Mouse (Mus musculus) left cerebral cortex, postnatal 4 days (tissue): ENCODE results near the gene Megf6. TPM values are rescaled to one million over a fixed set of nuclear protein-coding genes. Genes with fewer than 3 reads are reported as not detected.

ENCODE experiments used
- DNase-seq: peaks from one replicate; pipeline ENCODE4 v3.0.0-alpha.2; 2022
- intact Hi-C: fragments of 180-260 bp; cut with DNase I; formaldehyde crosslinking; loops from one replicate; pipeline ENCODE4 v1.15.1; 2025
- total RNA-seq, 2 experiments: library from RNA; stranded (reverse); gene quantifications; 2 replicates each; pipeline ENCODE4 v1.2.3; 2021

Megf6 gene
- total RNA-seq, 2 experiments from 2014 or later, result 10.4 to 13.7 TPM

DNA sequence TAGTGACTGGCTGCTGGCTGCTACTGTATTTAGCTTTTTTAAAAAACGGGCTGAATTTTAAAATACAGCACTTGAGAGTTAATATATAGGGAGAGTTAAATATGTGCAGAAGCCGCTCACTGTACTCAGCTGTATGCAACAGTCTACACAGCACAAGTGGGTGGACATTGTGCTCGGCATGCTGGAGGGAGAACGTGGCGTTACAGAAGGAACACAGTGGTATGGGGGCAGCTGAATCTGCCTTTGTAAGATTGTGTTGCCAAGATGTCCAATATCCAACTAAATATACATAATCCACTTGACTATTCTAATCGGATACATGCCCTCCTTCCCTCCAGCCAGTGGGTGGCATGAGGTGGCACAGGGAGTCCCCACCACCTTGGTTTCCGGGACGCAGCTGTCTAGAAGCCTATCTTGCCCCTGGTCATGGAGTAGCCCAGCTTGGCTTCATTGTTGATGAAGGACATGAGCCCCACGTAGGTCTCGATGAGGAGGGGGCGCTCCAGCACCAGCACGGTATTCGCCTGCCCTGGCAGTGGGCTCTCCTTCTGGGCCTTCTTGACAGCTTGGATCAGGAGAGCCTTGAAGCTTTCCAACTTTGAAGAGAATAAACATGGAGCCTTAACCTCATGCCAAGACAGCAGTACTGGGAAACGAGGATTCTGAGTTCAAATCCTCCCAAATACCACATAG is 12.4 kb upstream of the Megf6 start:
- no peak for DNase-seq
- intact Hi-C loops, result no loop called here

DNA sequence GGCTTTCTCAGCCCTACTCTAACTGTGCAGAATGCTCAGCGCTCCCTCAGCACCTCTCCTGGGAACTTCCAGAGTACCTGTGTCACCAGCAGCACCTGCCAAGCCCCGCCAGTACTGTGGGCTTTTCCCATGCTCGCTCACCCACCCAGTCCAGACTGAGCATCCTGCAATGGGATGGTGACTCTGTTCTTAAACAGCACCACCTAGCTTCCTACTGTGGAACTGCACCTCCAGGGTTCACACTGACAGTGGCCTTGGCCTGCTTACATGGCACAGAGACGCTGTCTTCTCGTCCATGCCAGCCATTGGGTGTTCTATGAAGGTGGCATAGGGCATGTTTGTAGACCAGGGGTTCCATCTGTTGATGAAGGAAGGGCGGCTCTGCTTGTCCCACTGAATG is 11.5 kb upstream of the Megf6 start:
- intact Hi-C loops, result no loop called here

DNA sequence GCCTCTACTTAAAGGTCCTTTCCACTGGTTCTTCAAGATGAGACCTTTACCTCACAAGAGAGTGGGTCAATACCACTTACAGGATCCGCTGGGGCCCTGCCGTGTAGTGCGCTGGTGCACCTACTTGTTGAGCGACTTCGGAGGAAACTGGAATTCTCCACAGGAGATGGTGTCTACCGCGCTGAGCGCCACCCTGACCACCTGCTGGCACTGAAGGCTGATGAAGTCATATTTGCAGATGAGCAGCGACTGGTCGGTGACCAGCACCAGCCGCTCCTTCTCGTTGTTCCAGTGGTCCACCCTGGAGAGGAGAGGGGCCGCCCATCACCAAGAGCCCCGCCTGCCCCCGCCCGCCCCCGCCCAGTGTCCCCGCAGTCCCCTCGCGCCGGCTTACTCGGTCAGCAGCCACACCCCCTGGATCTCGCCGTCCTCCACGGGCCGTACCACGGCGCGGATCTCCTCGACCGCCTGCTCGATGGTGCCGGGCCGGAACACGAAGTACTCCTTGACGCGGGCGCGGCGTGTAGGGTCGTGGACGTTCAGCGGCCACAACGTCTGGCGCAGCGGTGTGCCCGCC is 10.5 kb upstream of the Megf6 start:
- no peak for DNase-seq
- intact Hi-C loops, result loop anchor here (5.0 to 10.0 kb wide), 3 partner anchors 115 to 665 kb away; partner anchors contain the start of gene Arhgef16

More for the DNA sequence above, 11.5 kb upstream of the Megf6 start:
- DNase-seq, result peak; percentile 88

DNA sequence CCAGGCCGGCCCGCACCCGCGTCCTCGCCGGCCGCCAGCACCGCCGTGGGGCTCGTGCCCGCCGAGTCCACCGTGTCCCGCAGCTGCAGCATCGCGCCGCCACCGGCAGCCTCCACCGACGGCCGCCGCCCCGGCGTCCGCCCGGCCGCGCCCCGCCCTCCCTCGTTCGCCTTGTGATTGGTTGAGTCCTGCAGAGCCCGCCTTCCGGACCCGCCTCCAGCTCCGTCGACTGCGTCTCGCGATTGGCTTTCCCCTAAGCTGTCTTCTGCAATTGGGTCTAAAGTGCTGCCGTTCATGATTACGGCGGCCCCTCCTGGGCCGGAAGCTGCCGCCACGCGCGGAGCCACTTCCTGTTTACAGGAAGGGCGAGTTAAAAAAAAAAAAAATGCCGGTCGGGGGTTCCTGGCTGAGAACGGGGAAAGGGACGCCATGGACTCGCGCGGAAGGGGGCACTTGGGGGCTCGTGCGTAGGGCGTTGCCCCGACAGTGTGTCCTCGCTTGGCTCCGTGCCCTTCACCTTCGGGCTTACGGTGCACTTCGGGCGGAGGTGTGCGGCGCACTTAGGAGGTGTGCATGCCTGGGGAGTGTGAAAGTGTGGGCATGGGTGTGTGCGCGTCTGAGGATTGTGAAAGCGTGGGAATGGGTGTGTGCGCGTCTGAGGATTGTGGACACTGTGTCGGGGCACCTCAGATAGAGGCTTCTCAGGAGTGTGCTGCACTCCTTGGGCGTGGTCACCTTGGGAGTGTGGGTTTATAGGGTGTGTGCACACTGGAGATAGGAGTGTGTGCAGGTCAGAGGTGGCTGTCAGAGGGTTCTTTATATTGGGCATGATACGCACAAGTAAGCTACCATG is 9.8 kb upstream of the Megf6 start, which contains the start of gene Tprgl:
Tprgl (minus strand) TSS at position 129 of the 853 bp plus-strand sequence.
- DNase-seq, result peak; percentile 97
- intact Hi-C loops, result loop anchor here (5.0 to 10.0 kb wide), 3 partner anchors 114 to 664 kb away; partner anchors contain the start of gene Arhgef16

DNA sequence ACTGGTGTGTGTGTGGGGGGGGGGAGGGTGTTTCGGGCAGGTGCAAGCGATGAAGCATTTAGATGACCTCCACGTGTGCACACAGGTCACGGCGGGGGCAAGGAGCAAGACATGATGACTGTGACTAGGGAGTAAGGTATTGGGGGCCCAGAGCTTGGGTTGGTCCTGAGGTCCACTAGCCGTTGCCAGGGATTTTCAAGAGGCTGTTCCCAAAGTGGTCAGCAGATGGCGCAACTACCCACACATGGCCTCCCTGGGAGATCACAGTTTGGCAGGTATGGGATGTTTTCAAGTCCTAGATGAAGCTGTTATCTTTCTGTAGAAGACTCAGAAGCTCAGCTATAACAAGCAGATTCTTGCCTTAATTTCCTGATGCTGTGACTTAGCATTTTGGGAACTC is 7.2 kb upstream of the Megf6 start:
- peak; percentile 75 for DNase-seq
- intact Hi-C loops, result loop anchor here (5.0 to 10.0 kb wide), 3 partner anchors 112 to 662 kb away; partner anchors contain the start of gene Arhgef16

DNA sequence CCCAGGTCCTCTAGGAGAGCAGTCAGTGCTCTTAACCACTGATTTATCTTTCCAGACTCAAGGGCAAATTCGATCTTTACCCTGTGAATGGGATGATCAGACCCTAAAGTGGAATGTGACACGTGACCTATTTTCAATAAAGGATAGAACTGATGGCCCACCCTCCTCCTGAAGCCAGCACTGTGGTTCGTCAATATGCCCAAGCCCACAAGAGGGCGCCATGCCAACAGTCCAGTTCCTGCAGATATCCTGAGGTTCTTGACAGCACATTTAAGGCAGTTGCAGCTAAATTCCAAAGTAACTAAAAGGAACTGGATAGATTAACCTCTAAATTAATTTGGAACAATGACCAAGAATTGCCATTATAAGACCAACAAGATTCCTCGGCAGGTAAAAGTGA is 3.5 kb upstream of the Megf6 start:
- peak; percentile 76 for DNase-seq
- intact Hi-C loops, result loop anchor here (5.0 to 10.0 kb wide), 3 partner anchors 40 to 658 kb away; no protein-coding TSS in a partner anchor

DNA sequence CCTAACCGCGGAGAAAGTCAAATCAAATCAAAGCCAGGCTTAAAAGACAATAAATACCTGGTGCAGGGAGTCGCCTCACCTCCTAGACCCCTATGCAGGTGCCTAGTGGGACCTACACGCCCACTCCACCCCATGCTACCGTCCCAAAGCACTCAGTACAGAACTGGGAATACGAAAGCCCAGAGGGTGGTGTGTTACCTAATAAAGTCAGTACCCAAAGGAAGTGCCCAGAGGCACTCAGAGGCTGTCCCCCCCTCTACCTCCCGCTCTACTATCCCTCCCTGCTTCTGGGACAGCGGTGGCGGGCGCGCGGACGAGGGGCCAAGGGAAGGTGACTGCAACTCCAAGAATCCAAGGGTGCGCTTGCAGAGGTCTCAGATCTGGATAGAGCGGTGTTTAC is 509 bp upstream of the Megf6 start:
- intact Hi-C loops, result no loop called here
- no peak for DNase-seq

DNA sequence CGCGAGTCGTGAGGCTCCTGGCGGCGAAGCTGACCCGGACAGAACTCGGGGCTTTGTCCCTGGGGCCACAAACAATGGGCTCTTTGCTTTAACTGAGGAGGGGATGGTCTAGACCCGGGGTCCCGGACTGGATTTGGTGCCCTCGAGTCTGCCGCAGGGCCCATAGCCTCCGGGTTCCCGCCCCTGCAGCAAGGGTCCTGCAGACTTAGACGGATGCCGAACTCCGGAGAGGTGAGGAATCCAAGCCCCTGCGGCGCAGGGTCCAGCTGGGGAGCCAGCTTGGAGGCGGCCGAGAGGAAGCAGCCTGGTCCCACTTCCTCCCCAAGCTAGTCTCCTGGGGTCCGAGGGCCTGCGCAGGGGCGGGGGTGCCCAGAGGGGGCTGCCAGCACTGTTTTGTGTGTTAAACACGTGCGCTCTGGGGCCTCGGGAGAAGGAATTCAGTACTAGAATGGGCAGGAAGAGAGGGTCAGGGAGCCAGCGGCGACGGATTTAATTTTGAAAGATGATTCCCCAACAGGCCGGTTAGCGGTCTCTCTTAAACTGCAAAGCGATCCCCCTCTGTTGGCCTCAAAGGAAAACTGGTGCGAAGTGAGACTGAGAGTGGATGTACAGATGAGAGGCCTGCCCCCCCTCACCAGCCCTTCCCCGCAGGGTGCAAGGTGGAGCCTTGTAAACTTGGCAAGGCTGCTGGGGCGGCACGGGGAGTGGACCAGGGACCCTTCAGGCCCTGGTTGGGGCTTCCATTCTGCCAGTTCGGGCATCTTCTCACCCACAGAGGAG is 811 bp downstream of the Megf6 start:
- DNase-seq, result peak; percentile 26

DNA sequence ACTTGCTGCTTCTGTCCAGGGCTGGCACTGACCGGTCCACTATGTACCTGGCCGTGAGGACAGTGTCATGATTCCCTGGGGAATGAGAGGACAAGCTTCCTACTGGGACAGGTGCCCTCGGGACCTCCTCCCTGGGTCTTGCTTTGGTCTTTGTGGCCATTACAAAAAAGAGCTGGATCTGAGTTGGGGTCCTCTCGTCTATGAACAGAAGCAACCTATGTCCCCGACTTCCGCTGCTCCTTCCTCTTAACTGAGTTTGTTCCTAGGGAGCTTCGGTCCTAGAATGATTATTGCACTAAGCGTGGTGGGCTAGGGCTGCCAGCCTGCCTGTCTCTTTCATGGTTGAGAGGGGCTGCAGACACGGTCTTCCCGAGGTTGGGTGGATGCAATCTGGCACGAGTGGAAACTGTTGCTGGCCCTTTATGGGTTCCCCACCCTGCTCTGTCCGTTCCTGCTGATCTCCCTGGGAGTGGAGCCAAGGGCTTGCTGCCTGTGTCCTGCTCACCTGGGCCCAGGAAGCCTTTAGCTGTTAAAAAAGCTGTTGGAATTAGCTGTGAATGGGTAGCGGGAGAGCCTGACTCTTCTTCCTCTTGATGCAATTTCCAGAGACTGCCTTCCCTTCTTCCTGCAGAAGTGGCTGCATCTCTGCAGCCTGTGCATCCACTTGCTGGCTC is 1.5 kb downstream of the Megf6 start:
- no peak for DNase-seq
- intact Hi-C loops, result no loop called here

More for the DNA sequence above, 811 bp downstream of the Megf6 start:
- intact Hi-C loops, result no loop called here

DNA sequence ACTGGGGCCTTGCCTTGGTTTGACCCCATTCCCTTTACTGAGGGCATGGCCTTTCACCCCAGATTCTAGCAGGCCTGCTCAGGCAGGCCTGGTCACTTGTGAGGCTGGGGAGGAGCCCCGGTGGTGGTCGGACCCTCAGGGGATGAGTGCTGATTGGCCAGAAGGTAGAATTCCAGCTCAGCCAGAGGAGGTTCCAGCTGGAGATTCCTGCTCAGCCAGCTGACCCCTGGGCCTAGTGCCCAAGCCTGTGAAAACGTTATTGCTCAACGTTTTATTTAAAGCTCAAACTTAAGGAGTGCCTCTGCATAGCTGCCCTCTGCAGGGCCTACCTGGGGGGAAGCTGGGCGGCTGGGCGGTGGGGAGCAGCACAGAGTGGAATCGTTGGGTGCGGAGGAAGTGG is 6.7 kb downstream of the Megf6 start:
- intact Hi-C loops, result no loop called here
- no peak for DNase-seq

DNA sequence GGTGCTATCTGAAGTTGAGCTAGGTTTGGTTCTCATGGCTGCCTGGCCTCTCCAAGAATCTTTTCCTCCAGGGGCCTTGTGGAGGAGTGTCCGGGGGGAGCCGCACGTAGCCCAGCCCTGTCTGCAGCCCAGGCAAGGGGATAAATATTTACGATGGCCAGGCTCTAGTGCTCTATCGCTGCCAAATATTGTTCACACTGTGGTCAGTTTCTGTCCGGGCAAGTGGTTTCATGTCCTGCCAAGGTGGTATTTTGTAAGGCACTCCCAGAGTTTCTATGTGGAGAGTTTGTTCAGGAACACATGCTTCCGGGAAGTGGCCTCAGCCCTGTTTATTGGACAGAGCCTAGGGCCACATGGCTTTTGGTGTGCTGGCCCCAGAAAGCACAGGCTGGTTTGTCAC is 10.5 kb downstream of the Megf6 start:
- no peak for DNase-seq

DNA sequence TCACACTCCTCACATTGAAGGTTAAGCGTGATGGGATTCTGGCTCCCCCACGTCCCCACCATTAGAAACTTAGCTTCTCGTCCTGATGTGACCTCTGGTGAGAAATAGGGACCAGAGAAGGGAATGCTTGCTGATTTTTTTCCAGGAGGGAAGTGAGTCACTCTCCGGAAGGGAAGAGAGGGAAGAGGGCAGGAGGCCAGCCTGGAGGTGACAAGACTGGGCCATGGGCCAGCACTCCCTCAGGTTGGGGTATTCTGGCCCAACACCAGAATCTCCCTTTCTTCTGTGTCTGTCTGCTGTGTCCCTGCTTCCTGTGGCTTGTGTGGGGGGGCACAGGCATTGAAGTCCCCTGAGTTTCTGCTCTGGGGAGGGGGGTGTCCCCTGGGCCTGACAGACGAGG is 13.0 kb downstream of the Megf6 start:
- intact Hi-C loops, result no loop called here
- DNase-seq, result no peak

More for the DNA sequence above, 10.5 kb downstream of the Megf6 start:
- intact Hi-C loops, result no loop called here

DNA sequence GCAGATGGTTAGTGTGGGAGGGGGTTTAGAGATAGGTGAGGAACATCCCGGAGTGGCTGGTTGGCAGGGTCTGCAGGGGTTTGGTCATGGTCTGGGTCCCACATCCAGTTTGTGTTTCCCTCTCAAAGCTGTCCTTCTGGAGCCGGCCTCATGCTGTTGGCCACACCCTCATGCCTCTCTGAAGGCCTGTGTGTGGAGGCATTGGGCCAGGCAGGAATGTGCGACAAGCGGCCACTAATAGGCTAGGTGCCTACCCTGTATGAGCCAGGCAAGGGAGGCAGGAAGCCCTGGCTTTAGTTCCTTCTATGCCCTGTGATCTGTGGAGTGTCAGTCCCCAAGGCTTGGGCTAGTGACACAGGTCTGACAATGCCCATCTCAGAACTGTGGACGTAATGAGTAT is 14.5 kb downstream of the Megf6 start:
- no peak for DNase-seq
- intact Hi-C loops, result no loop called here

DNA sequence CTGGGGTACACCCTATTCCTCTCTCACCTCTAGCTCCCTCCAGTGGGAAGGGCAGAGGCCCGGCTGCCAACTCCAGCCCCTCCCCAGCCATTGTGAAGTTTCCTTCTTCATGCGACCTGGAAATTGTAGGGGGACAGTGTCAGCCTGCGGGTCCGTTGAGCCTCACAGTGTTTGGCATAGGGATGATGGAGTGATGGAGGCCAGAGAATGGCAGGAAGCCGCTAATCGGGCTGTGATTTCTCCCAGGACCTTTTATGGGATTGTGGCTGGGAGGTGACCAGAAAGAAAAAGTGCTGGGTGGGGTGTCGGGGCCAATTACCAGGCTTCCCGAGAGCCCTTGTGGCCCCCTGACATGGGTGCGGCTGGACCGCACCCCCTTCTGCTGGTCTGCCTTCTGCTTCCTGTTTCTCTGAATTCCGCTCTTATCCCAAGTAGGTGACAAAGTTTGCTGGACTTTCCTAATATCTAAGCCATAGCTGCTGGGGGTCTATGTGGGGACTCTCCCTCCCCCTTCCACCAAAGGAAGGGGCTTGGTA is 15.5 kb downstream of the Megf6 start:
- DNase-seq, result no peak
- intact Hi-C loops, result no loop called here

DNA sequence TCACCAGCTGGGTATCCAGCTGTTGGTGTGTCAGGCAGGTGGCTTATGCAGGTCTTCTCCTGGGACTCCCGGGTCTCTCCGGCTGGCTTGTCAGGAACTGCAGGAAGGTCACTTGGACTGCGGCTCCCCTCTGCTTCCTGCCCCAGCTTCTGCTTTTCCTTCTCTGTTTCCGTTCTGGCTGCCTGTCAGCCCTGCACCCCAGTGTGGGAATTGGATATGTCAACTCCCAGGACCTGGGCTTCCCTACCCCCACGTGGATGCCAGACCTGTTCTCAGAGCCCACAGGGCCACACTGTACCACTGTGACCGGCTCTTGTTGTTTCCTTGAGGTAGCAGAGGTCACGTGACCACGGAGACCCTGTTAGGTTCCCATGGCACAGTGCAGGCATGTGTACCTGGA is 18.4 kb downstream of the Megf6 start:
- intact Hi-C loops, result no loop called here
- DNase-seq, result no peak

DNA sequence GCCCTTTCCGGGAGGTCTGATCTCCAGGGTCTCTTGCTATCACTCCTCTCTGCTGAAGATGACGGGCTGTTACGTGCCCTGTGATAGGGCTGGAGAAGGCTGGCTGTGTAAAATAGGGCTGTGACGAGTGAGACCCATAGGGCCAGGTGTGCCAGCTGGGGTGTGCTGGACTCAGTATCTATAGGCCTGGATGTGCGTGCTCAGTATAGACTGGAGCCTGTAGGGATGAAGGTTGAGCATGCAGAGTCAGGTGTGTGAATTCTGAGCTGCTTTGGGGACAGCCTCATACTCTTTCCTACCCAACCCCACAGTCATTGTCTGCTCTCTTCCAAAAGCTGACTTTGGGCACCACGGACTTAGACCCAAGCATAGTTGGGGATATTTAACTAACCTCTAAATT is 27.4 kb downstream of the Megf6 start:
- intact Hi-C loops, result no loop called here
- DNase-seq, result no peak

DNA sequence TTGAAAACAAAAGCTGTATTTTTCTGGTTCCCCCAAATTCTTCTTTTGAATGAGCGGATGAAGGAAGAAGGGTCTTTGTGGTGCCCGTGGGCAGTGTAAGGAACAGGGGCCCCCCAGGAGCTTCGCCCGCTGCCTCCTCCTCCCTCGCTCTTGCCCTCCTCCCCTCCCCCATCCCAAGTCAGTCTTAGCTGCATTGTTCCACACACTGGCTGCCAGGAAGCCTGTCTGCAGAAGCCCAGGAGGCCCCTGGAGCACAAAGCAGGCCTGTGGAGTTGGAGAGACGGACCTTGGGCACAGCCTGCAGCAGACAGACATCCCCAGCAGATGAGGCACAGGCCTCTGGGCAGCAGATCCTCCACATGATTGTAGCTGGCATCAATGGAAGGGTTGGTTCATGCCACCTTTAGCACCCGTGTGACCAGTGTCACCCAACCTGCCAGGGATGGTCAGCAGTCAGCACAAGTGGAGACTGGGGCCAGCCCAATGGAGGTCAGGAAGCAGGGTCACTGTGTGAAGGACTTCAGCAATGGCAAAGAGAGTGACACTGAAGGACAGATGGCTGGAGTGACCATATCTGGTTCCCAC is 27.9 kb downstream of the Megf6 start:
- intact Hi-C loops, result no loop called here
- DNase-seq, result peak; percentile 23

DNA sequence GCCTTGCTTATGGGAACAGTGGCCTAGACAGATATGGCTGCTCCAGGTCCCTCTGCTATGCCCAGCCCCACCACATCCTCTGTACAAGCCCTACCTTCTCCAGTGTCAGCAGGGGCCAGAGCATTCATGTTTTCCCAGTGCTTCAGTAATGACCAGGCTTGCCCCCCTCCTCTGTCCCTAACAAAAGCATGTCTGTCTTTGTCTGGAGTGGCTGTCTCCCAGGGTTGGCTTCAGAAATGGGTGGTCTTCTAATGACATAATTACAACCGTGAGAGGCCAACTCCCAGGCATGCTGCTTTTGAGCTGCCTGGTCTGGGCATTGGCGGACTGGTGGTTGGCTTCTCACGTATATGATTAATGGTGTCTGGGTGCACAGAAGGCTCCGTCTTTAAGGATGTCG is 31.0 kb downstream of the Megf6 start:
- no peak for DNase-seq
- intact Hi-C loops, result no loop called here

DNA sequence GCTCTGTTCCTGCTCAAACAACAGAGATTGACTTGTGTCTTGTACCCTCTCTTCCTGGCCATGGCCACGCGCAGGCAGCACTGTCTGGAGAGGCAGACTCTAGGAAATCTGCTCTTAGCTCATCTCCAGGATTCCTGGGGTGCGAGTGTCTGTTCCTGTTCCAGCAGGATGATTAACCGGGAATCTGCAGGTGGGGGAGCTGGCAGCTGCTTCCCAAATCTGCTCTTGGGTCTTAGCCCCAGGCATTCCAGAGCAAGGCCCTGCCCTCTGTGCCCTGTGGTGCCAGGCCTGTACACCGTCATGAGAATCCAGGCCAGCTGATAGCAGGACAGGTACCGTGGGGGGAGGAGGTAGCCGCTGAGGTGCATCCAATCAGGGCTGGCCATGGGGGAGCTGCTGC is 34.0 kb downstream of the Megf6 start:
- DNase-seq, result peak; percentile 62
- intact Hi-C loops, result no loop called here
